Mouse (Mus musculus): ENCODE results near the gene Zfp335.
"Not testable (repeated sequence)": the region's sequence is repeated elsewhere in the genome, so short reads cannot be mapped to it uniquely, and the experiment has no call there.

Zfp335 gene

GRCm38 (mm10) chr2:164894048-164894447, 17.5 kb downstream of the Zfp335 start:
- no peak for DNase-seq (ENCODE audit: low read depth, low spot score)

GRCm38 (mm10) chr2:164892696-164893216, 18.8 kb downstream of the Zfp335 start:
- DNase-seq (ENCODE audit: low read depth, low spot score) = no peak

GRCm38 (mm10) chr2:164891908-164892695, 19.5 kb downstream of the Zfp335 start:
- DNase-seq (ENCODE audit: low read depth, low spot score) = no peak

GRCm38 (mm10) chr2:164891056-164891834, 20.3 kb downstream of the Zfp335 start:
- no peak for DNase-seq (ENCODE audit: low read depth, low spot score)

GRCm38 (mm10) chr2:164890411-164891049, 21.0 kb downstream of the Zfp335 start:
- no peak for DNase-seq (ENCODE audit: low read depth, low spot score)

- DNase-seq (ENCODE audit: low read depth, low spot score) = no peak
These were observed 21.6 kb downstream of the Zfp335 start for GRCm38 (mm10) chr2:164889960-164890359.

- DNase-seq (ENCODE audit: low read depth, low spot score) = no peak
These were observed 22.6 kb downstream of the Zfp335 start for GRCm38 (mm10) chr2:164888996-164889395.

- no peak for DNase-seq (ENCODE audit: low read depth, low spot score)
These were observed 24.9 kb downstream of the Zfp335 start for GRCm38 (mm10) chr2:164886617-164887016.

GRCm38 (mm10) chr2:164885788-164886187, 25.8 kb downstream of the Zfp335 start:
- DNase-seq (ENCODE audit: low read depth, low spot score) = no peak

GRCm38 (mm10) chr2:164882619-164883018, 28.9 kb downstream of the Zfp335 start:
- no peak for DNase-seq (ENCODE audit: low read depth, low spot score)

- DNase-seq (ENCODE audit: low read depth, low spot score) = peak; percentile 97
These were observed 31.8 kb downstream of the Zfp335 start for GRCm38 (mm10) chr2:164879568-164880277.

GRCm38 (mm10) chr2:164879228-164879567, 32.4 kb downstream of the Zfp335 start, which contains the start of gene Pcif1:
Gene Pcif1, plus strand, starts transcription at chr2:164879304.
- peak; percentile 90 for DNase-seq (ENCODE audit: low read depth, low spot score)

GRCm38 (mm10) chr2:164878509-164879227, 32.9 kb downstream of the Zfp335 start:
- DNase-seq (ENCODE audit: low read depth, low spot score) = peak; percentile 55

- DNase-seq (ENCODE audit: low read depth, low spot score) = not testable (repeated sequence)
These were observed 34.0 kb downstream of the Zfp335 start for GRCm38 (mm10) chr2:164877376-164878215.

GRCm38 (mm10) chr2:164875648-164876047, 35.9 kb downstream of the Zfp335 start:
- not testable (repeated sequence) for DNase-seq (ENCODE audit: low read depth, low spot score)

- DNase-seq (ENCODE audit: low read depth, low spot score) = no peak
These were observed 37.3 kb downstream of the Zfp335 start for GRCm38 (mm10) chr2:164874239-164874769.

GRCm38 (mm10) chr2:164873621-164874020, 37.9 kb downstream of the Zfp335 start:
- DNase-seq (ENCODE audit: low read depth, low spot score) = no peak

GRCm38 (mm10) chr2:164871602-164872303, 39.8 kb downstream of the Zfp335 start:
- no peak for DNase-seq (ENCODE audit: low read depth, low spot score)

- no peak for DNase-seq (ENCODE audit: low read depth, low spot score)
These were observed 43.1 kb downstream of the Zfp335 start for GRCm38 (mm10) chr2:164868491-164868890.
